Mouse (Mus musculus) heart, postnatal 10 days (tissue): Measurements from ENCODE around the gene Adamts6. TPM values are rescaled to one million over a fixed set of nuclear protein-coding genes. Genes with fewer than 3 reads are reported as not detected.

Experiments used
- total RNA-seq, 2 experiments: library from RNA; stranded (reverse); gene quantifications; 2 replicates each; pipeline ENCODE4 v1.2.3; 2021

Adamts6 gene
- total RNA-seq, 2 experiments from 2014 or later = 6.5 to 9.6 TPM

Other genes starting within 250 kb of the Adamts6 start
- 10 to 100 TPM; 21.6 to 21.8 TPM for gene Nln, start 178.2 kb upstream of the Adamts6 start, total RNA-seq
- gene Sgtb, start 178.1 kb upstream of the Adamts6 start, total RNA-seq = 1 to 10 TPM; 2.0 to 2.1 TPM
- 10 to 100 TPM; 34.4 to 37.4 TPM for gene Trappc13, start 109.4 kb upstream of the Adamts6 start, total RNA-seq
- 10 to 100 TPM; 19.6 to 20.7 TPM for gene Trim23, start 109.0 kb upstream of the Adamts6 start, total RNA-seq
- 1 to 10 TPM; 3.8 to 5.5 TPM for gene Cenpk, start 59.2 kb upstream of the Adamts6 start, total RNA-seq
- 10 to 100 TPM in 1 of 2 experiments, 1 to 10 TPM in 1; 8.8 to 10.2 TPM for gene Ppwd1, start 59.0 kb upstream of the Adamts6 start, total RNA-seq